Mouse (Mus musculus) liver, adult 2 months (tissue): ENCODE results near the gene Abcd4.

Experiments used
- CTCF ChIP-seq: fragments of 200-500 bp; IDR thresholded peaks from 2 replicates; pipeline ENCODE4 v1.5.1; 2011; ENCODE audit warnings: low read depth, low read length, control low read depth
- POLR2A ChIP-seq: fragments of 200-500 bp; IDR thresholded peaks from 2 replicates; pipeline ENCODE4 v1.6.1; 2011; ENCODE audit warnings: low read length, control low read depth; ENCODE audit not compliant: insufficient read depth; ENCODE audit errors: extremely low read depth

- TF ChIP-seq CTCF (no peak), POLR2A (no peak)
Observed at GRCm38 (mm10) chr12:84611718-84612117, 5.5 kb downstream of the Abcd4 start.
